Mouse (Mus musculus): Measurements from ENCODE around the gene Plod1.

DNA sequence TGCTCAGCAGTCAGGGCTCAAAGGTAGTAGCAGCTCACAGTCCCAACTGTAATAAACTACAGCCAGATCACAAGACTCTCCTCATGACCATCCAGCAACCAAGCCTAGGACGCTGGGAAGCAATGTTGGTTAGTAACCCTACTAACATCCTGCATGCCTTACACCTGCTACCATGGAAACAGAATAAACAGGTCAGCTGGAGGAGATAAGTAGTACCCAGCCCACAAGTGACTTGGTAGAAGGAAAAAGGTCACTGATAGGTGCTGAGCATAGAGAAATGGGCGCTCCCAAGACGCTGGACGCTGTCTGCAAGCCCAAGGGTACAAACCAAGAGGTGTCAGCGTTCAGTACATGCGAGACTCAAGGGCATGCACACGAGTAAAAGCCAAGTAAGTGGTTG, 36.1 kb downstream of the Plod1 start:
- TF ChIP-seq CTCF (IDR thresholded peaks at IDR 0.05; ENCODE audit: insufficient read depth, low read length) (no peak), POLR2A (IDR thresholded peaks at IDR 0.05; ENCODE audit: borderline replicate concordance, extremely low read depth, low read depth, low read length) (no peak)
